Mouse (Mus musculus) liver, postnatal 0 days (tissue): ENCODE measurements at regions not wholly inside any gene's neighbourhood (a gene's known extent, or its start where the extent isn't known, plus 50 kb on each side); places are given as distances from the start of the nearest gene placed in this dataset.

Experiments
- CTCF ChIP-seq: sonication (generic); IDR thresholded peaks from 2 replicates; pipeline ENCODE4 v1.5.1; 2016; ENCODE audit warnings: antibody characterized with exemption, low read depth
- EP300 ChIP-seq: IDR thresholded peaks from 2 replicates; pipeline ENCODE4 v1.6.1; 2016; ENCODE audit warnings: antibody characterized with exemption, low read depth, mild to moderate bottlenecking

DNA sequence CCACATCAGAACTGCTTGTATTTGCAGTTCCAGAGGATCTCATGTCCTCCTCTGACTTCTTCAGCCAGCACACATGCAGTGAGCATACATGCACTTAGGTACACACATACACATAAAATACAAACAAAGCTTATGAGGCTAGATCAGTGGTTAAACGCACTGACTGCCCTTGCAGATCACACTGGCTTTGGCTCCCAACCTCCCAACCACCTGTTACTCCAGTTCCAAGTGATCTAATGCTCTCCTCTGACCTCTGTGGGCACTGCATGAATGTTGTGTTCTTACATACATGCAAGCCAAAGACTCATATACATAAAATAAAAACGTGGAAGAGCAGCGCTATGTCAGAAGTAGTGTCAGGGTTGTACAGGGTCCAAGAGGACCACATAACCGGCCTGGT is 141.9 kb downstream of the Fam124b start:
- TF ChIP-seq EP300 (no peak), CTCF (no peak)
